Mouse (Mus musculus) limb, embryonic 14.5 days (tissue): ENCODE measurements around the gene Nrxn3. TPM values are rescaled to one million over a fixed set of nuclear protein-coding genes. Genes with fewer than 3 reads are reported as not detected.

Experiments used
- ATAC-seq: fragments of 200-750 bp; cut with Nextera tagmentation; 2 replicates; pipeline ENCODE4 v1.8.0; 2017; ENCODE audit warnings: low read depth, moderate number of reproducible peaks, moderate TSS enrichment; ENCODE audit not compliant: low FRiP score
- DNase-seq: peaks from one replicate; pipeline ENCODE4 v3.0.0-alpha.2; 2015; ENCODE audit warnings: low spot score
- H3K27ac ChIP-seq: fragments of 300-500 bp; sonication (generic); replicated peaks from 2 replicates; pipeline ENCODE4 v1.5.1; 2014; ENCODE audit warnings: low read depth, mild to moderate bottlenecking, low read length, moderate library complexity, mixed read lengths
- H3K27me3 ChIP-seq: fragments of 300-500 bp; sonication (generic); 2 replicates; pipeline ENCODE4 v1.6.1; 2014; ENCODE audit warnings: low read length, mixed read lengths; ENCODE audit not compliant: control insufficient read depth, insufficient read depth
- H3K36me3 ChIP-seq: fragments of 300-500 bp; sonication (generic); 2 replicates; pipeline ENCODE4 v1.6.1; 2014; ENCODE audit warnings: mild to moderate bottlenecking, low read length, moderate library complexity, mixed read lengths; ENCODE audit not compliant: control insufficient read depth, insufficient read depth
- H3K4me1 ChIP-seq: fragments of 300-500 bp; sonication (generic); 2 replicates; pipeline ENCODE4 v1.6.1; 2014; ENCODE audit warnings: antibody characterized with exemption, low read length, mixed read lengths; ENCODE audit not compliant: control insufficient read depth, insufficient read depth
- H3K4me2 ChIP-seq: fragments of 300-500 bp; sonication (generic); replicated peaks from 2 replicates; pipeline ENCODE4 v1.6.1; 2014; ENCODE audit warnings: low read depth, mild to moderate bottlenecking, low read length, moderate library complexity; ENCODE audit not compliant: severe bottlenecking
- H3K4me3 ChIP-seq: fragments of 300-500 bp; sonication (generic); replicated peaks from 2 replicates; pipeline ENCODE4 v1.5.1; 2014; ENCODE audit warnings: low read length
- H3K9ac ChIP-seq: fragments of 300-500 bp; sonication (generic); 2 replicates; pipeline ENCODE4 v1.6.1; 2014; ENCODE audit warnings: mild to moderate bottlenecking, low read depth, low read length, moderate library complexity; ENCODE audit not compliant: severe bottlenecking
- H3K9me3 ChIP-seq: fragments of 300-500 bp; sonication (generic); 2 replicates; pipeline ENCODE4 v1.6.1; 2016; ENCODE audit warnings: low read length; ENCODE audit not compliant: control insufficient read depth
- POLR2A ChIP-seq: fragments of 200-500 bp; IDR thresholded peaks from 2 replicates; pipeline ENCODE4 v1.8.0; 2012; ENCODE audit warnings: inconsistent platforms, mild to moderate bottlenecking, moderate library complexity, borderline replicate concordance; ENCODE audit not compliant: insufficient read depth, insufficient read length; ENCODE audit errors: extremely low read depth
- WGBS: fragments of 180-500 bp; shearing (Covaris S2); extraction: QIAGEN DNeasy Blood & Tissue Kit; methylation state at CpG from one replicate; pipeline ENCODE4 v1.1.7; 2014; 5-methylcytosine and 5-hydroxymethylcytosine counted together
- polyA plus RNA-seq, 2 experiments: library from polyadenylated mRNA; depleted of rRNA in 1 of 2; stranded (reverse) in 1 of 2; unstranded in 1 of 2; fragments of >200 nt; fragmentation: Nextera tagmentation in 1 of 2; extraction: Ambion mirVana in 1 of 2; gene quantifications; 2 replicates each; pipeline versions ENCODE4 v1.2.1 to v1.2.3; 2012 to 2014

The Nrxn3 gene
- polyA plus RNA-seq, 2 experiments, result 0.74 to 1.4 TPM

- 72% methylated on average over 4 of the region's 4 CpGs for WGBS
- no peak for DNase-seq
- peaks cover 4% of the 10 kb centered on the region; the same call in 1 of the 2 replicates for H3K4me1 ChIP-seq
- H3K9ac ChIP-seq, result no peak overlapping the region
- H3K36me3 ChIP-seq, result no peaks in the 10 kb centered on the region
- H3K27me3 ChIP-seq, result no peaks in the 10 kb centered on the region
- no peak overlapping the region for H3K4me3 ChIP-seq
- no peak overlapping the region for H3K27ac ChIP-seq
- H3K9me3 ChIP-seq, result no peaks in the 10 kb centered on the region
- no peak for TF ChIP-seq POLR2A
- no peak for ATAC-seq
- H3K4me2 ChIP-seq, result no peak overlapping the region
These were observed 567.1 kb downstream of the Nrxn3 start for GRCm38 (mm10) chr12:89289589-89290274.

- no peaks in the 10 kb centered on the region for H3K9me3 ChIP-seq
- no peak overlapping the region for H3K27ac ChIP-seq
- H3K4me1 ChIP-seq, result peaks cover 4% of the 10 kb centered on the region; the same call in 1 of the 2 replicates
- H3K27me3 ChIP-seq, result no peaks in the 10 kb centered on the region
- no peak for DNase-seq
- TF ChIP-seq POLR2A, result no peak
- 33% methylated on average over 4 of the region's 4 CpGs for WGBS
- no peak for ATAC-seq
- no peak overlapping the region for H3K4me3 ChIP-seq
- no peak overlapping the region for H3K4me2 ChIP-seq
- no peak overlapping the region for H3K9ac ChIP-seq
- H3K36me3 ChIP-seq, result no peaks in the 10 kb centered on the region
These were observed 568.3 kb downstream of the Nrxn3 start for GRCm38 (mm10) chr12:89290736-89291574.

- WGBS, result 46% methylated on average over 4 of the region's 4 CpGs
- peak; percentile 61 for DNase-seq
- Histone ChIP-seq H3K4me2 (no peak overlapping the region), H3K27ac (no peak overlapping the region), H3K9me3 (no peaks in the 10 kb centered on the region), H3K4me3 (no peak overlapping the region), H3K4me1 (no peaks in the 10 kb centered on the region), H3K9ac (no peak overlapping the region), H3K27me3 (no peaks in the 10 kb centered on the region), H3K36me3 (no peaks in the 10 kb centered on the region)
- ATAC-seq, result no peak
- no peak for TF ChIP-seq POLR2A
These were observed 579.3 kb downstream of the Nrxn3 start for GRCm38 (mm10) chr12:89302011-89302410.

GRCm38 (mm10) chr12:89310200-89310599, 587.5 kb downstream of the Nrxn3 start:
- Histone ChIP-seq H3K27me3 (no peaks in the 10 kb centered on the region), H3K4me3 (no peak overlapping the region), H3K27ac (no peak overlapping the region), H3K9me3 (no peaks in the 10 kb centered on the region), H3K4me1 (no peaks in the 10 kb centered on the region), H3K36me3 (no peaks in the 10 kb centered on the region), H3K4me2 (no peak overlapping the region), H3K9ac (no peak overlapping the region)
- WGBS, result 85% methylated on average over 1 of the region's 1 CpGs
- no peak for DNase-seq
- no peak for TF ChIP-seq POLR2A
- ATAC-seq, result no peak

GRCm38 (mm10) chr12:89312586-89312985, 589.9 kb downstream of the Nrxn3 start:
- H3K9me3 ChIP-seq, result no peaks in the 10 kb centered on the region
- no peak overlapping the region for H3K27ac ChIP-seq
- ATAC-seq (no peak), DNase-seq (no peak)
- no peak overlapping the region for H3K4me2 ChIP-seq
- no peaks in the 10 kb centered on the region for H3K36me3 ChIP-seq
- no peak overlapping the region for H3K4me3 ChIP-seq
- H3K27me3 ChIP-seq, result no peaks in the 10 kb centered on the region
- 30% methylated on average over 1 of the region's 1 CpGs for WGBS
- H3K4me1 ChIP-seq, result no peaks in the 10 kb centered on the region
- TF ChIP-seq POLR2A, result no peak
- no peak overlapping the region for H3K9ac ChIP-seq
